8 mouse cellular contexts compared by ENCODE assay signal in genomic region chr11:116826550-116827504, GRCm38 (mm10). TPM values are rescaled to one million over a fixed set of nuclear protein-coding genes. Genes with fewer than 3 reads are reported as not detected.
DNase-seq lines count a peak whose midpoint lies in the region; ATAC-seq and TF ChIP-seq lines count a peak whose summit lies in the region.

No protein-coding gene starts in this region.

- H3K4me3 ChIP-seq in testis, adult 2 months (ENCODE audit: control insufficient read depth, low read depth, low read length) = peak overlapping the region; percentile 78
- H3K4me3 ChIP-seq in liver, embryonic 15.5 days (replicated peaks) = peak overlapping the region; percentile 58

- no peak for ATAC-seq in liver, embryonic 15.5 days (ENCODE audit: insufficient read depth)
- no peak for ATAC-seq in monocyte, adult 5-6 weeks (replicated peaks; ENCODE audit: insufficient number of reproducible peaks, low FRiP score, low TSS enrichment, poor library complexity, severe bottlenecking)

- H3K36me3 ChIP-seq in testis, adult 2 months (ENCODE audit: control insufficient read depth, insufficient read depth, low read length) = no peaks in the 10 kb centered on the region
- no peaks in the 10 kb centered on the region for H3K36me3 ChIP-seq in liver, embryonic 15.5 days (replicated peaks)

- peak overlapping the region; percentile 79 for H3K4me2 ChIP-seq in liver, embryonic 15.5 days

- TF ChIP-seq CTCF in testis, adult 2 months (IDR thresholded peaks at IDR 0.05; ENCODE audit: control insufficient read depth, insufficient read depth, insufficient replicate concordance, low read depth, low read length) = no peak

- no peaks in the 10 kb centered on the region for H3K27me3 ChIP-seq in testis, adult 2 months (ENCODE audit: control insufficient read depth, insufficient read depth, low read length)
- H3K27me3 ChIP-seq in liver, embryonic 15.5 days = peaks cover 33% of the 10 kb centered on the region

- peak overlapping the region; percentile 73; the same call in 1 of the 2 replicates for H3K27ac ChIP-seq in testis, adult 2 months (ENCODE audit: control insufficient read depth, insufficient read depth, low read depth, low read length)
- H3K27ac ChIP-seq in liver, embryonic 15.5 days (replicated peaks) = no peak overlapping the region

- H3K4me1 ChIP-seq in testis, adult 2 months (ENCODE audit: control insufficient read depth, insufficient read depth, low read length) = peaks cover 20% of the 10 kb centered on the region
- peaks cover 14% of the 10 kb centered on the region for H3K4me1 ChIP-seq in liver, embryonic 15.5 days (replicated peaks)

- H3K9me3 ChIP-seq in liver, embryonic 15.5 days (replicated peaks) = no peaks in the 10 kb centered on the region

- no peak overlapping the region for H3K9ac ChIP-seq in liver, embryonic 15.5 days

- peak; percentile 33 to 57 for DNase-seq in adrenal gland, adult (ENCODE audit: inconsistent age in 2 of 2, low spot score in 1 of 2)
- DNase-seq in adrenal gland, postnatal 25 days = no peak
- DNase-seq in testis, postnatal 14 days (ENCODE audit: low spot score) = no peak
- no peak for DNase-seq in adrenal gland, adult 2 months
- no peak for DNase-seq in urinary bladder, adult 18-20 months (ENCODE audit: low spot score in 2 of 2)

- 51% methylated on average over 17 of the region's 17 CpGs for WGBS in liver, embryonic 15.5 days (ENCODE audit: insufficient replicate concordance)

- TF ChIP-seq POLR2A in testis, adult 2 months (IDR thresholded peaks at IDR 0.05; ENCODE audit: control insufficient read depth, low read depth, low read length) = no peak

RNA-seq across cellular contexts. Expression of gene Mxra7, which starts 1.0 kb away (rescaled TPM):
- 26.0 and 44.7 TPM in 2 replicates for total RNA-seq in adrenal gland, postnatal 25 days (2021)
- 8.2 and 8.9 TPM in 2 replicates for polyA plus RNA-seq in testis, adult 2 months (2012; rRNA removed)
- polyA plus RNA-seq in liver, embryonic 15.5 days (2015; fragmentation: Nextera tagmentation; extraction: Ambion mirVana) = 1.3 and 1.8 TPM in 2 replicates
- 0.58 to 0.64 TPM in 2 of 3 replicates, not detected in the other for total RNA-seq in monocyte, adult 5-6 weeks (2017)
- 10 to 100 TPM; 37.2 to 78.7 TPM for total RNA-seq in adrenal gland, adult 2 months (2021)
- 282 and 392 TPM in 2 replicates for polyA plus RNA-seq in adrenal gland, adult 2 months (2012; rRNA removed)

RNA-seq across cellular contexts. Expression of gene Mettl23, which starts 16.3 kb away (rescaled TPM):
- 21.7 and 29.6 TPM in 2 replicates for total RNA-seq in adrenal gland, postnatal 25 days (2021)
- polyA plus RNA-seq in testis, adult 2 months (2012; rRNA removed) = 45.5 and 61.4 TPM in 2 replicates
- 31.7 and 36.6 TPM in 2 replicates for polyA plus RNA-seq in liver, embryonic 15.5 days (2015; fragmentation: Nextera tagmentation; extraction: Ambion mirVana)
- total RNA-seq in monocyte, adult 5-6 weeks (2017) = 47.3 to 77.0 TPM (median 54.3 TPM) in 3 replicates
- total RNA-seq in adrenal gland, adult 2 months (2021) = 10 to 100 TPM; 22.5 to 35.2 TPM
- polyA plus RNA-seq in adrenal gland, adult 2 months (2012; rRNA removed) = 25.9 and 26.6 TPM in 2 replicates

RNA-seq across cellular contexts. Expression of gene Jmjd6, which starts 16.4 kb away (rescaled TPM):
- 28.4 and 38.5 TPM in 2 replicates for total RNA-seq in adrenal gland, postnatal 25 days (2021)
- 66.5 and 71.1 TPM in 2 replicates for polyA plus RNA-seq in testis, adult 2 months (2012; rRNA removed)
- polyA plus RNA-seq in liver, embryonic 15.5 days (2015; fragmentation: Nextera tagmentation; extraction: Ambion mirVana) = 27.4 and 29.8 TPM in 2 replicates
- 80.8 to 81.6 TPM (median 81.0 TPM) in 3 replicates for total RNA-seq in monocyte, adult 5-6 weeks (2017)
- total RNA-seq in adrenal gland, adult 2 months (2021) = 10 to 100 TPM; 30.6 to 50.7 TPM
- polyA plus RNA-seq in adrenal gland, adult 2 months (2012; rRNA removed) = 17.3 and 18.8 TPM in 2 replicates

RNA-seq across cellular contexts. Expression of gene Mfsd11, which starts 25.4 kb away (rescaled TPM):
- 39.6 and 41.7 TPM in 2 replicates for total RNA-seq in adrenal gland, postnatal 25 days (2021)
- 105 and 109 TPM in 2 replicates for polyA plus RNA-seq in testis, adult 2 months (2012; rRNA removed)
- polyA plus RNA-seq in liver, embryonic 15.5 days (2015; fragmentation: Nextera tagmentation; extraction: Ambion mirVana) = 9.4 and 11.8 TPM in 2 replicates
- 8.2 to 10.4 TPM (median 9.0 TPM) in 3 replicates for total RNA-seq in monocyte, adult 5-6 weeks (2017)
- total RNA-seq in adrenal gland, adult 2 months (2021) = 10 to 100 TPM; 31.3 to 43.6 TPM
- 36.8 and 48.1 TPM in 2 replicates for polyA plus RNA-seq in adrenal gland, adult 2 months (2012; rRNA removed)

RNA-seq across cellular contexts. Expression of gene Srsf2, which starts 26.1 kb away (rescaled TPM):
- total RNA-seq in adrenal gland, postnatal 25 days (2021) = 254 and 258 TPM in 2 replicates
- 156 and 182 TPM in 2 replicates for polyA plus RNA-seq in testis, adult 2 months (2012; rRNA removed)
- polyA plus RNA-seq in liver, embryonic 15.5 days (2015; fragmentation: Nextera tagmentation; extraction: Ambion mirVana) = 388 and 413 TPM in 2 replicates
- total RNA-seq in monocyte, adult 5-6 weeks (2017) = 124 to 197 TPM (median 128 TPM) in 3 replicates
- total RNA-seq in adrenal gland, adult 2 months (2021) = 100 to 1,000 TPM; 223 to 256 TPM
- polyA plus RNA-seq in adrenal gland, adult 2 months (2012; rRNA removed) = 693 and 1,121 TPM in 2 replicates

Comparison
In these comparisons a context has a peak if more than half of its experiments do, and no peak if none do; other contexts are left out.
1. DNase-seq: peak in adrenal gland, adult (2 of 2); none in adrenal gland, postnatal 25 days (single experiment), testis, postnatal 14 days (single experiment), adrenal gland, adult 2 months (single experiment) and urinary bladder, adult 18-20 months (0 of 2).
2. RNA of gene Mxra7, which starts 1.0 kb away (total RNA-seq): 37.2 to 78.7 TPM in adrenal gland, adult 2 months and 26.0 to 44.7 TPM in adrenal gland, postnatal 25 days; 0.58 to 0.64 TPM in monocyte, adult 5-6 weeks; every median in the first group is over 10 times any median in the second.